Mouse (Mus musculus): Measurements from ENCODE around the gene Dad1. TPM values are rescaled to one million over a fixed set of nuclear protein-coding genes. Genes with fewer than 3 reads are reported as not detected.

Dad1 gene
- polyA plus RNA-seq, 1 experiment, result 45.6 TPM

DNA sequence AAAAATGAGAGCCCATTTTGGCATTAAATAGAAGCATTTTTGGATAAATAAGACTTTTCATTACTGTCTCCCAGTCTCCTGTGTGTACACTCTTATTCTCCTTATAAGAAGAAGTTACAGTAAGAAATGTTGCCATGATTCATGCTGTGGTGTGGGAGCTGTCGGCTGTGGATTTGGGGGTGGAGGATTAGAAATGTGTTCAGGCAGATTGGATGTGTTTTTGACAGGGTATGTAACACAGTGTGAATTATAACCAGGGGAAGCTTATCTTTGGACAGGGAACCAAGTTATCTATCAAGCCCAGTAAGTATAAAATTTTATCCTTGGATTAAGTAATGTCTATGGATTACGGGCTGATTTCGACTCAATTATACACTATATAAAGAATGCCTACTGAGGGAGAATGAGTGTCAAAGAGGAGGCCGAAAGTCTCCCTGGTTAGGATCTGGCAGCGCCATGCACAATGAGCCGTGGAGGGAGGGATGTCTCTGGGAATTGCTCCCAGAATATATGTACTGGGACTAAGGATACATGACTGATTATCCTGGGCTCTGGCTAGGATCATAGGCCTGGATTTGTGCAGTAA lies 58.0 kb downstream of the Dad1 start:
- no peak overlapping the region for H3K4me3 ChIP-seq (replicated peaks; ENCODE audit: control insufficient read depth, low read depth, low read length)
- TF ChIP-seq CTCF (IDR thresholded peaks at IDR 0.05; ENCODE audit: control insufficient read depth, insufficient read depth, low read length), result no peak
- no peak for TF ChIP-seq POLR2A (IDR thresholded peaks at IDR 0.05; ENCODE audit: borderline replicate concordance, control insufficient read depth, low read depth, low read length)
- H3K4me1 ChIP-seq (ENCODE audit: control insufficient read depth, insufficient read depth, low read length), result no peaks in the 10 kb centered on the region
- 78% methylated on average over 6 of the region's 6 CpGs for WGBS
- no peak overlapping the region for H3K27ac ChIP-seq (ENCODE audit: control insufficient read depth, insufficient read depth, low read depth, low read length, poor library complexity)

DNA sequence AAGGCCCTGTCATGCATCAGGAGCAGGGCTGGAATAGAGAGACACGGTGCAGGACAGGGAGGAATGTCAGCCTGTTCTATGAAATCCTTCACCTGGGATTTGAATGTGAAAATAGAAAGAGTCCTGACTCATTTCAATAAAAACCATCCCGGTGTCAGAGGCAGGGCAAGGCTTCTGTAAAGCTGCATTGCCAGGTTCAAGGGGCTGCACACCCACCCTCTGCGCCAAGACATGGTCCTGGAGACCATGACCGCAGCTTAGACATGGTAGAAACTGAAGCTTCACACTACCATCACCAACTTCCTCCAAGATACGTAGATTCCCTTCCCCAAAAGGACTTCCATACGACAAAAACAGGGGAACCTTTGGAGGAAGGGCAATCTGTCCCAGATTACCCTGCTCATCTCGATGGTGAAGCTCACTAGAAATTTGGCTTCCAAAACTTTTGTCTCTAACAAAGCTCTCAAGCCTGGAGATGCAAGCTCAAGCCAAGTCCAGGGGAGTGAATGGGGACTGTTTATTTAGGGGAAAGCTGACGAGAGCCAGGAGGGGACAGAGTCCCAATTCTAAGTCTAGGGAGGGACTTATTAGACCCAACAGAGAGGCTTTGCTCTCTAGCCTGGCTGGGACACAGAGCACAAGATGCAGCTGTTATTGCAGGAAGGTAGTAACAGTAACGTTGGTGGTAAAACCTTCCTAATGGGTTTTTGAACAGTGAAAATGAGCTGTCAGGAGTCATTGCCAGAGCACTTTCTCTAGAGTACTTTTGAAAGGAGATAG lies 60.4 kb downstream of the Dad1 start:
- TF ChIP-seq POLR2A (IDR thresholded peaks at IDR 0.05; ENCODE audit: borderline replicate concordance, control insufficient read depth, low read depth, low read length) (no peak), CTCF (IDR thresholded peaks at IDR 0.05; ENCODE audit: control insufficient read depth, insufficient read depth, low read length) (no peak)
- 75% methylated on average over 9 of the region's 9 CpGs for WGBS
- no peak overlapping the region for H3K27ac ChIP-seq (ENCODE audit: control insufficient read depth, insufficient read depth, low read depth, low read length, poor library complexity)
- H3K4me3 ChIP-seq (replicated peaks; ENCODE audit: control insufficient read depth, low read depth, low read length), result no peak overlapping the region
- H3K4me1 ChIP-seq (ENCODE audit: control insufficient read depth, insufficient read depth, low read length), result no peaks in the 10 kb centered on the region

DNA sequence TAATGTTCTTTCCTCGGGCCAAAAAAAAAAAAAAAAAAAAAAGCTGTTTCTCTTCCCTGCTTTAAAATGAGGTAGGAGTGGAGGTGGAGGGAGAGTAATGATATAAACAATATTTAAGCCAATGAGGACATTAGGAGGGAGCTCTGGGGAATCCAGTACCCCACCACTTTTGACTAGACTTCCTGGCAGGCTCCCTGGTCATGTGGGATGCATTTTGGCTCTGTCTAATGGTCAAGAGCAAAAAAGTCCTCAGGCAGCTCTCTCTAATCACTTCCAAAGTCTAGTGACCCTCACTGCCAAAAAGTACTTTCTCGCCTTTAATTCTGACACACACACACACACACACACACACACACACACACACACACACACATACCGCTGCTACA lies 61.4 kb downstream of the Dad1 start:
- Histone ChIP-seq H3K4me1 (ENCODE audit: control insufficient read depth, insufficient read depth, low read length) (no peaks in the 10 kb centered on the region), H3K4me3 (replicated peaks; ENCODE audit: control insufficient read depth, low read depth, low read length) (no peak overlapping the region), H3K27ac (ENCODE audit: control insufficient read depth, insufficient read depth, low read depth, low read length, poor library complexity) (no peak overlapping the region)
- WGBS, result 67% methylated on average over 3 of the region's 3 CpGs
- TF ChIP-seq CTCF (IDR thresholded peaks at IDR 0.05; ENCODE audit: control insufficient read depth, insufficient read depth, low read length) (no peak), POLR2A (IDR thresholded peaks at IDR 0.05; ENCODE audit: borderline replicate concordance, control insufficient read depth, low read depth, low read length) (no peak)

DNA sequence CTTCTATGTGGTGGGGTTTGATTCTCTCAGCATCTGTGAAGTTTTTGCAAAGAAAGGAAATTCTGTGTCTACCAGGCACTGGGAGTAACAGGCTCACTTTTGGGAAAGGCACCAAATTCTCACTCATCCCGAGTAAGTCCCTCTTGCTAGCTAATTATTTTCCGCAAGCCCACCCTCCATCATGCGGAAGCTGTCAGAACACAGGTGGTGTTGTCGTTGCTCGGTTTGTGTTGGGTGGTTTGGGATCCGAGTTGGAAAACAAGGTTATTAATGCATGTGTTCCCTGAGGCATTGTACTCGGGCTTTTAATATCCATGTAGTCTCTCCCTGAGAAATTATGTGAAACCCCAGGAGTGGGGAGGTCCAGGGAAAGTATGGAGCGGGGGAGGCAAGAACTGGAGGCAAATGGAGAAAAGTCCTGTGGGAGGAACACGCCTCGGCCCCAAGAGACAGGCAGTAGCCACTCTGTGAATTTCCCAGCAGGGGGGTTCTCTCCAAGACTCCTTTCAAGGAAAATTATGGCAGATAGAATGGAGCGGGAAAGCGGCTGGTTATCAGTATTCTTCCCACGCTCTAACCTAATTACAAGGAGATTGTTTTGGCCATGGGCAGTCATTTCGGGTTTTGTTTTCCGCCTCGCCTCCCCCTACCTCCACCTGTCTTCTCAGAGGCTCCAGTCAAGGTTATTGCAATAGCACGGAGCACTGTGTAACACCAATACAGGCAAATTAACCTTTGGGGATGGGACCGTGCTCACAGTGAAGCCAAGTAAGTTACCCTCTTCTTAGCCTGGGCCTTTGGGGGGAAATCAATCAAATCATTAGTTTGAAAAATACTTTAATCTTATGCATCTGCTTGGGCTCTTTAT lies 62.1 kb downstream of the Dad1 start:
- H3K4me3 ChIP-seq (replicated peaks; ENCODE audit: control insufficient read depth, low read depth, low read length), result no peak overlapping the region
- no peaks in the 10 kb centered on the region for H3K4me1 ChIP-seq (ENCODE audit: control insufficient read depth, insufficient read depth, low read length)
- no peak overlapping the region for H3K27ac ChIP-seq (ENCODE audit: control insufficient read depth, insufficient read depth, low read depth, low read length, poor library complexity)
- WGBS, result 87% methylated on average over 18 of the region's 18 CpGs
- TF ChIP-seq CTCF (IDR thresholded peaks at IDR 0.05; ENCODE audit: control insufficient read depth, insufficient read depth, low read length), result no peak
- TF ChIP-seq POLR2A (IDR thresholded peaks at IDR 0.05; ENCODE audit: borderline replicate concordance, control insufficient read depth, low read depth, low read length), result no peak

DNA sequence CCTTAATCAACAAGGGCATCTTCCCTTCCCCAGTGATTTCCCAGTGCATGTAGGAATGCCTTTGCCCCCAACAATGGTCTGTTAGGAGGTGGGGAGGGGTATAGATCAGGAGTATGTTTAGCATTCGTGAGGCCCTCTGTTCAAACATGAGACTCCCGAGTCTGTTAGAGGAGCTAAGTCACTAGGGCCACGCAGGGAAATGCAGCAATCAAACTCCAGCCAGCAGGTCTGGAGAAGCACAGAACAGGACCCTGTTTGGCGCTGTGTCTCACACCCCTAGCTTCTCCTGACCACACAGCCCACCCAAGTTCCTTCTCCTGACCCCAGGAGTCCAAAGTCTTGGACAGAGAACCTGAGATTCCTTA lies 62.9 kb downstream of the Dad1 start:
- TF ChIP-seq CTCF (IDR thresholded peaks at IDR 0.05; ENCODE audit: control insufficient read depth, insufficient read depth, low read length) (no peak), POLR2A (IDR thresholded peaks at IDR 0.05; ENCODE audit: borderline replicate concordance, control insufficient read depth, low read depth, low read length) (no peak)
- H3K4me3 ChIP-seq (replicated peaks; ENCODE audit: control insufficient read depth, low read depth, low read length), result no peak overlapping the region
- WGBS, result 62% methylated on average over 4 of the region's 4 CpGs
- H3K27ac ChIP-seq (ENCODE audit: control insufficient read depth, insufficient read depth, low read depth, low read length, poor library complexity), result 0 out of 2 replicates have a peak overlapping the region, but pooled peaks have one; percentile 10
- no peaks in the 10 kb centered on the region for H3K4me1 ChIP-seq (ENCODE audit: control insufficient read depth, insufficient read depth, low read length)

DNA sequence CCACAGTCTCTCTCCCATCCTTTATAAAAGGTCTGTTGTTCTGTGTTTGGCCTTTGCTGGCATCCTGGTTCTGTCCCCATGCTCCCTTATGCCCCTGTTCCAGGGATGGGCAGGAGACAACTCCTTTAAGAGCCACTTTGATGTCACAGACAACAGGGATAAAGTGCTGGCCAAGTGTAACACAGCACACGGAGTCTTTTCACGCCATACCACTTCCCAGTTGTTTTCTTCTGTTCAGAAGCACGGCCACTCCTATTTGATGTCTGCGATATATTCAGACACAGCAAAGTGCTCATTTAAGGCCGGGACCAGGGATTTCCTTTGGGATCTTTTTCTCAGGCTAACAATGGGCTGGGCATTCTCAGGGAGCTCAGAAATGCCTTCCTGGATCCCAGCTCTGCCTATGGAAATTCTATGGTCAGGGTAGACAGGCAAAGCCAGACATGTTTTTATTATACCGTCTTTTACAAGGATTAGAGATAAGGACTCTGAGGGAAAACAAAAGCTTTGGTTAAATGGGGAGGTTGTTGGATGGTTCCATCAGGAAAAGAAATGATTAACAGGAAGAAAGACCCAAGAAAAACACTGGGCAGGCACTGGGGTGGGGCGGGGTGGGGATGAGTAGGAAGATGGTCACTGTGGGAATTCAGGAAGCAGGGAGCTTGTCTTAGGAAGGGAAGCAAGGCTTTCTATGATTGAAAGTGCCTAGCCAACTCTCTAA lies 63.4 kb downstream of the Dad1 start:
- Histone ChIP-seq H3K4me1 (ENCODE audit: control insufficient read depth, insufficient read depth, low read length) (no peaks in the 10 kb centered on the region), H3K4me3 (replicated peaks; ENCODE audit: control insufficient read depth, low read depth, low read length) (no peak overlapping the region), H3K27ac (ENCODE audit: control insufficient read depth, insufficient read depth, low read depth, low read length, poor library complexity) (no peak overlapping the region)
- no peak for TF ChIP-seq CTCF (IDR thresholded peaks at IDR 0.05; ENCODE audit: control insufficient read depth, insufficient read depth, low read length)
- no peak for TF ChIP-seq POLR2A (IDR thresholded peaks at IDR 0.05; ENCODE audit: borderline replicate concordance, control insufficient read depth, low read depth, low read length)
- 85% methylated on average over 7 of the region's 7 CpGs for WGBS

DNA sequence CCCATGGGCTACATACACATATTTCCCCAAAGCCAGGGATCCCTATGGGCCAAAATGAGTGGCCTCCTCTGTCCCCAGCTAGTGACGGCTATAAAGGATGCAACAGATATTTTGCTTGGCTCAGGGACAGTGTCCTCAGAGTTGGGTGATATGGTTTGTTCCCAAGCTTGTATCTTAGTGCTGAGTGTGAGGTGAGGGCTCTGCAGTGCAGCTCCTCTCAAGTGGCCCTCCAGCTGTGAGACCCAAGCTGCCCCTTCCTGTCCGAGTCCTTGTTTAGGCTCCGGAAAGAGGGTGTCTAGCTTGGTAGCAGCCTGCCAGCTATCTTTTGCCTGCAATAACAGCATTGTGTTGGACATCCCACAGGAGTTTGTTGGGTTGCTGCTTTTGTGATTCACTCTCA lies 64.6 kb downstream of the Dad1 start:
- Histone ChIP-seq H3K4me3 (replicated peaks; ENCODE audit: control insufficient read depth, low read depth, low read length) (no peak overlapping the region), H3K27ac (ENCODE audit: control insufficient read depth, insufficient read depth, low read depth, low read length, poor library complexity) (no peak overlapping the region), H3K4me1 (ENCODE audit: control insufficient read depth, insufficient read depth, low read length) (no peaks in the 10 kb centered on the region)
- TF ChIP-seq CTCF (IDR thresholded peaks at IDR 0.05; ENCODE audit: control insufficient read depth, insufficient read depth, low read length) (no peak), POLR2A (IDR thresholded peaks at IDR 0.05; ENCODE audit: borderline replicate concordance, control insufficient read depth, low read depth, low read length) (no peak)
- WGBS, result 84% methylated on average over 3 of the region's 3 CpGs

All from bone marrow, adult 2 months (tissue).